In genomic region chr9:52348536-52349527, GRCm38 (mm10) we compare ENCODE assay signal across 15 mouse cellular contexts.
"Had no signal": no experiment of that assay in that cellular context is flagged by ENCODE, and none has a peak within 500 bp of the region (broad histone marks: within the 10 kb centered on the region; RNA-seq: fewer than 3 reads in every experiment).

No protein-coding gene starts in this region.

- H3K36me3 ChIP-seq: kidney, embryonic 15.5 days; limb, embryonic 15.5 days; liver, embryonic 13.5 days; lung, embryonic 15.5 days; neural tube, embryonic 15.5 days had no signal

- H3K9ac ChIP-seq: kidney, embryonic 15.5 days; limb, embryonic 15.5 days; liver, embryonic 13.5 days; liver, postnatal 0 days; lung, embryonic 15.5 days; neural tube, embryonic 15.5 days had no signal

- H3K4me1 ChIP-seq: kidney, embryonic 15.5 days; limb, embryonic 15.5 days; liver, embryonic 13.5 days; lung, embryonic 15.5 days; neural tube, embryonic 15.5 days had no signal

- H3K9me3 ChIP-seq: kidney, embryonic 15.5 days; limb, embryonic 15.5 days; liver, embryonic 13.5 days; lung, embryonic 15.5 days; megakaryocyte, embryonic 14.5 days; neural tube, embryonic 15.5 days had no signal

- H3K27me3 ChIP-seq: kidney, embryonic 15.5 days; limb, embryonic 15.5 days; liver, embryonic 13.5 days; lung, embryonic 15.5 days; megakaryocyte, embryonic 14.5 days; neural tube, embryonic 15.5 days had no signal

- H3K4me3 ChIP-seq: kidney, embryonic 15.5 days; left cerebral cortex, adult 2 months; limb, embryonic 15.5 days; liver, embryonic 13.5 days; lung, embryonic 15.5 days; megakaryocyte, embryonic 14.5 days; neural tube, embryonic 15.5 days had no signal

- ATAC-seq: liver, postnatal 0 days; midbrain, embryonic 16.5 days had no signal

- DNase-seq: kidney, adult 2 months; kidney, postnatal 14 days; liver, embryonic 13.5 days; liver, postnatal 0 days; lung, postnatal 14 days; thymus, postnatal 36 days had no signal

- H3K27ac ChIP-seq: kidney, embryonic 15.5 days; left cerebral cortex, adult 2 months; limb, embryonic 15.5 days; liver, embryonic 13.5 days; lung, embryonic 15.5 days; macrophage; neural tube, embryonic 15.5 days had no signal

- H3K4me2 ChIP-seq: kidney, embryonic 15.5 days; limb, embryonic 15.5 days; liver, embryonic 13.5 days; lung, embryonic 15.5 days; midbrain, embryonic 11.5 days; neural tube, embryonic 15.5 days had no signal
